Mouse (Mus musculus) bone marrow, adult 2 months (tissue): Measurements from ENCODE around the gene Zfp3.

Source experiments
- CTCF ChIP-seq: fragments of 200-500 bp; IDR thresholded peaks from 2 replicates; pipeline ENCODE4 v1.5.1; 2011; ENCODE audit warnings: low read length, control low read depth; ENCODE audit not compliant: control insufficient read depth, insufficient read depth
- POLR2A ChIP-seq: fragments of 200-500 bp; IDR thresholded peaks from 2 replicates; pipeline ENCODE4 v1.6.1; 2011; ENCODE audit warnings: low read depth, mild to moderate bottlenecking, control low read depth, low read length, borderline replicate concordance; ENCODE audit not compliant: control insufficient read depth

GRCm38 (mm10) chr11:70762641-70763040, 1.4 kb upstream of the Zfp3 start:
- TF ChIP-seq CTCF, result no peak
- TF ChIP-seq POLR2A, result no peak
